ENCODE assay signal across 29 mouse cellular contexts in the genomic region with DNA sequence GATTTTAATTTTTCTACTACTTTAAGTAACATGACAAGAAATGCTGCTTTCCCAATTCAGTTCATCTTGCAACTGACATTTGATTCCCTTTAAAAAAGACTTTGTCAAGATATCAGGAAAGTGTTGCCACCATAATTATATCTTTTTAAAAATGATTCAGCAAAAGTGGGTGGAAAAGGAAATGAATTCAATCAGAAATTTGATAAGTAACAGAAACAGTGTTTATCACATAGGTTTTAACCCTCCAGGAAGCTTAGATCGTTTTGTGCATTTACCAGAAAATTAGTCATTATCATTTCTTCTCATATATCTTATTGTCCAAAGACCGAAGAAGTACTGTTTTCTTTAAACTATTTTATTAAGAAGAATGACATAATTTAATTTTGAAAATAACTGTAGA.
"Had no signal": no experiment of that assay in that cellular context is flagged by ENCODE, and none has a peak within 500 bp of the region (broad histone marks: within the 10 kb centered on the region; RNA-seq: fewer than 3 reads in every experiment).

No protein-coding gene starts in this region.

- H3K9me3 ChIP-seq: heart, embryonic 12.5 days; heart, embryonic 13.5 days; heart, embryonic 15.5 days; hindbrain, embryonic 10.5 days; hindbrain, embryonic 12.5 days; hindbrain, embryonic 13.5 days; hindbrain, embryonic 15.5 days; intestine, embryonic 15.5 days; kidney, embryonic 15.5 days had no signal

- H3K4me1 ChIP-seq: heart, embryonic 12.5 days; heart, embryonic 13.5 days; heart, embryonic 15.5 days; hindbrain, embryonic 10.5 days; hindbrain, embryonic 12.5 days; hindbrain, embryonic 13.5 days; hindbrain, embryonic 15.5 days; intestine, embryonic 15.5 days; kidney, embryonic 15.5 days had no signal

- H3K27me3 ChIP-seq: heart, embryonic 12.5 days; heart, embryonic 13.5 days; heart, embryonic 15.5 days; hindbrain, embryonic 12.5 days; hindbrain, embryonic 13.5 days; hindbrain, embryonic 15.5 days; intestine, embryonic 15.5 days; kidney, embryonic 15.5 days had no signal

- H3K27ac ChIP-seq: heart, embryonic 13.5 days; heart, embryonic 15.5 days; hindbrain, embryonic 10.5 days; hindbrain, embryonic 12.5 days; hindbrain, embryonic 13.5 days; hindbrain, embryonic 14.5 days; hindbrain, embryonic 15.5 days; hindbrain, postnatal 0 days; intestine, embryonic 15.5 days; kidney, embryonic 15.5 days; kidney, postnatal 0 days; layer of hippocampus, adult 2 months; left cerebral cortex, adult 2 months had no signal

- H3K4me3 ChIP-seq: heart, embryonic 12.5 days; heart, embryonic 13.5 days; heart, embryonic 15.5 days; hindbrain, embryonic 10.5 days; hindbrain, embryonic 12.5 days; hindbrain, embryonic 13.5 days; hindbrain, embryonic 15.5 days; intestine, embryonic 15.5 days; kidney, embryonic 15.5 days; layer of hippocampus, adult 2 months; left cerebral cortex, adult 2 months had no signal

- H3K9ac ChIP-seq: heart, embryonic 12.5 days; heart, embryonic 13.5 days; heart, embryonic 15.5 days; hindbrain, embryonic 12.5 days; hindbrain, embryonic 13.5 days; hindbrain, embryonic 14.5 days; hindbrain, embryonic 15.5 days; intestine, embryonic 15.5 days; kidney, embryonic 15.5 days had no signal

- DNase-seq: heart, postnatal 10 days; heart, postnatal 14 days; heart, postnatal 36 days; heart, postnatal 4 days; kidney, adult 11 months; kidney, adult 18-20 months; kidney, adult 2 months; kidney, adult 8-10 months; kidney, adult 9 months; kidney, postnatal 10 days; kidney, postnatal 14 days; kidney, postnatal 25 days; kidney, postnatal 4 days; layer of hippocampus, adult 9-11 months; layer of hippocampus, postnatal 36 days had no signal

- H3K36me3 ChIP-seq: heart, embryonic 12.5 days; heart, embryonic 13.5 days; heart, embryonic 15.5 days; hindbrain, embryonic 10.5 days; hindbrain, embryonic 12.5 days; hindbrain, embryonic 13.5 days; hindbrain, embryonic 15.5 days; intestine, embryonic 15.5 days; kidney, embryonic 15.5 days had no signal
